Mouse (Mus musculus) cortical plate, adult 2 months (tissue): ENCODE measurements at regions not wholly inside any gene's neighbourhood (a gene's known extent, or its start where the extent isn't known, plus 50 kb on each side); places are given as distances from the start of the nearest gene placed in this dataset.

Experiments
- CTCF ChIP-seq: fragments of 200-500 bp; IDR thresholded peaks from 2 replicates; pipeline ENCODE4 v1.5.1; 2011; ENCODE audit warnings: mild to moderate bottlenecking, control low read depth, low read length; ENCODE audit not compliant: insufficient read depth; ENCODE audit errors: extremely low read depth
- POLR2A ChIP-seq: fragments of 200-500 bp; IDR thresholded peaks from 2 replicates; pipeline ENCODE4 v1.6.1; 2011; ENCODE audit warnings: mild to moderate bottlenecking, low read length, control low read depth; ENCODE audit not compliant: insufficient read depth; ENCODE audit errors: extremely low read depth

DNA sequence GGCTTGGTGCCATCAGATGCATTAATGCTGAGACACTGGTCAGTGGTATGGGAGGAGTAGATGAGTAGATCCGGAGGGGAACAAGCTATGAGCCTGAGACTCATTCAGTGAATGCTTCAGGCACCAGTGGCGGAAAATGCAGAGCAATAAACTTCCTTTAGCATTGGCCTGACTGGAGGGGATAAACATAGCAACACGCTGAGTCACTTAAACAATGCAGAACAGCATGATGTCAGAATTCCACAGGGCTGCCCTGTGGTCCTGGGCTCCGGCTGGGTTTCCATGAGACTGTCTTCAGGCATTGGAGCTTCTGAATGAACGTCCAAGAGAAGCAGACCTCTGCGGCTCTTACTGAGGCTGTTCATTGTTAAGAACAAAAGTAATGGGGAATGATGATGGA, 145.4 kb upstream of the Gm10181 start:
- no peak for TF ChIP-seq POLR2A
- TF ChIP-seq CTCF: no peak
